Mouse (Mus musculus): ENCODE results near the gene Slc25a53. TPM values are rescaled to one million over a fixed set of nuclear protein-coding genes. Genes with fewer than 3 reads are reported as not detected.
A peak's percentile ranks its signal among the peaks of the same experiment; 100 is the strongest.
"Not testable (repeated sequence)": the region's sequence is repeated elsewhere in the genome, so short reads cannot be mapped to it uniquely, and the experiment has no call there.

The Slc25a53 gene
- total and polyA plus RNA-seq, 3 experiments, result 2.0 to 3.2 (median 3.1) TPM

DNA sequence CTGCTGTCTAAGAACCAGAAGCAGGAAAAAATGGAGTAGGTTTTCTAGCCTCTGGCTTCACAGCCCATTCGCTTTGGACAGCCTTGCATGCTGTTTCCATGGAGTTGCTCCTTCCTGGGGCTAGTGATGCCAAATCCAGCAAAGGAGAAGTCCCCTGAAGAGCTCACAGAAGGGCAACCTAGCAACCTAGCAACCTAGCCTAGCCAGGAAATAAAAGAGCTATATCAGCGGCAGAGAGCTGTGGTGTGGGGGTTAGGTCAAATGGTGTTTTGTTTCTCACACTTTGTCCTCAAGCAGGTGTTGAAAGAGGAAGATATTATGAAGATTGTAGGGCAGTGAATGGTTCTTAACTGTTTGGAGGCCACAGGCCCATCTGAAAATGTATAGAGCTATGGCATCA is 46.8 kb downstream of the Slc25a53 start:
- Histone ChIP-seq H3K4me1 (ENCODE audit: control insufficient read depth, insufficient read depth, low read length) (no peaks in the 10 kb centered on the region; the same call in 1 of the 2 replicates), H3K27me3 (ENCODE audit: control insufficient read depth, insufficient read depth, low read length) (peaks cover 3% of the 10 kb centered on the region; the same call in 1 of the 2 replicates), H3K9ac (ENCODE audit: low read depth, low read length) (no peak overlapping the region), H3K36me3 (ENCODE audit: control insufficient read depth, insufficient read depth, low read length) (no peaks in the 10 kb centered on the region), H3K79me2 (replicated peaks; ENCODE audit: control insufficient read depth, insufficient read depth, low read length) (no peaks in the 10 kb centered on the region), H3K27ac (no peak overlapping the region), H3K4me3 (no peak overlapping the region)
- 54% methylated on average over 2 of the region's 2 CpGs for WGBS
- intact Hi-C loops (cut with DNase I), result no loop called here
- no peak for DNase-seq
- no peak for TF ChIP-seq EP300 (IDR thresholded peaks at IDR 0.05; ENCODE audit: insufficient read depth, low read depth, low read length)
- no peak for TF ChIP-seq POLR2A (IDR thresholded peaks at IDR 0.05; ENCODE audit: insufficient read depth, low read depth, low read length)
- no peak for TF ChIP-seq CTCF (IDR thresholded peaks at IDR 0.05)

DNA sequence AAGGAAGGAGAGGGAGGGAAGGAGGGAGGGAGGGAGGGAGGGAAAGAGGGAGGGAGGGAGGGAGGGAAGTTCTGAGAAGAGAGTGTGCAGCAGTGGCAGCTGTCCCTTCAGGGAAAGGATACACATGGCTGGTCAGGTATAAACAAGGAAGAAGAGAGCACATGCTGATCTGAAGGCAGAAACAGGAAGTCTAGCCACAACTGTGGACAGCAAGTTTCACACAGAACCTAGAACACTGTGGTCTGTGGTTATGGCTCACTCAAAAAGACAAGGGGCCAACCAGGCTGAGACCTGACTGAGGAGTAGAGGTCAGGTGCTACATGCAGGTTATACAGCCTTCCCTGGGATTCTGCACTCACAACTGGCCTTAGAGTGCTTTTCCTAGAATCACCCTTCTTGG is 52.1 kb downstream of the Slc25a53 start:
- DNase-seq, result no peak
- H3K27me3 ChIP-seq (ENCODE audit: control insufficient read depth, insufficient read depth, low read length), result no peaks in the 10 kb centered on the region
- no peak overlapping the region for H3K27ac ChIP-seq
- no peaks in the 10 kb centered on the region for H3K4me1 ChIP-seq (ENCODE audit: control insufficient read depth, insufficient read depth, low read length)
- no peak overlapping the region for H3K9ac ChIP-seq (ENCODE audit: low read depth, low read length)
- no peak for TF ChIP-seq POLR2A (IDR thresholded peaks at IDR 0.05; ENCODE audit: insufficient read depth, low read depth, low read length)
- H3K4me3 ChIP-seq, result no peak overlapping the region
- H3K36me3 ChIP-seq (ENCODE audit: control insufficient read depth, insufficient read depth, low read length), result no peaks in the 10 kb centered on the region
- intact Hi-C loops (cut with DNase I), result no loop called here
- H3K79me2 ChIP-seq (replicated peaks; ENCODE audit: control insufficient read depth, insufficient read depth, low read length), result no peaks in the 10 kb centered on the region

DNA sequence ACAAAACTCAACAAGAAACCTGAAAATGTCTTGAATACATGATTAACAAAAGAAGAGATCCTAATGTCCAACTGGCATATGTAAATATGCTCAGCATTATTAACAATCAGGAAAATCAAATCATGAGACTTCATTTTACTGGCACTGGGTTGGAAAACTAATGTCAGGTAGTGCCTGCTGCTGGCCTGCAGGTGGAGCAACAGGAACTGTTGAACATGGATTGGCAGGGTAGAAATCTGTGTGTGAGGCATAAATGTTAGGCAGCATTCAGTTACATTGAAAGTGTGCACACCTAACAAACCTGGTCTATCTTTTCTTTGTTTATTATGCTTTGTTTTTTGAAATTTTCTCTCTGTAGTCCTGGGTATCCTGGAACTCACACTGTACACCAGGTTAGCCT is 59.5 kb downstream of the Slc25a53 start:
- H3K27me3 ChIP-seq (ENCODE audit: control insufficient read depth, insufficient read depth, low read length), result no peaks in the 10 kb centered on the region
- H3K4me3 ChIP-seq, result no peak overlapping the region
- H3K9ac ChIP-seq (ENCODE audit: low read depth, low read length), result no peak overlapping the region
- intact Hi-C loops (cut with DNase I), result no loop called here
- no peaks in the 10 kb centered on the region for H3K4me1 ChIP-seq (ENCODE audit: control insufficient read depth, insufficient read depth, low read length)
- TF ChIP-seq POLR2A (IDR thresholded peaks at IDR 0.05; ENCODE audit: insufficient read depth, low read depth, low read length) (no peak), CTCF (IDR thresholded peaks at IDR 0.05) (peak; percentile 58), EP300 (IDR thresholded peaks at IDR 0.05; ENCODE audit: insufficient read depth, low read depth, low read length) (no peak)
- H3K79me2 ChIP-seq (replicated peaks; ENCODE audit: control insufficient read depth, insufficient read depth, low read length), result no peaks in the 10 kb centered on the region
- no peak overlapping the region for H3K27ac ChIP-seq
- DNase-seq, result no peak
- no peaks in the 10 kb centered on the region for H3K36me3 ChIP-seq (ENCODE audit: control insufficient read depth, insufficient read depth, low read length)

DNA sequence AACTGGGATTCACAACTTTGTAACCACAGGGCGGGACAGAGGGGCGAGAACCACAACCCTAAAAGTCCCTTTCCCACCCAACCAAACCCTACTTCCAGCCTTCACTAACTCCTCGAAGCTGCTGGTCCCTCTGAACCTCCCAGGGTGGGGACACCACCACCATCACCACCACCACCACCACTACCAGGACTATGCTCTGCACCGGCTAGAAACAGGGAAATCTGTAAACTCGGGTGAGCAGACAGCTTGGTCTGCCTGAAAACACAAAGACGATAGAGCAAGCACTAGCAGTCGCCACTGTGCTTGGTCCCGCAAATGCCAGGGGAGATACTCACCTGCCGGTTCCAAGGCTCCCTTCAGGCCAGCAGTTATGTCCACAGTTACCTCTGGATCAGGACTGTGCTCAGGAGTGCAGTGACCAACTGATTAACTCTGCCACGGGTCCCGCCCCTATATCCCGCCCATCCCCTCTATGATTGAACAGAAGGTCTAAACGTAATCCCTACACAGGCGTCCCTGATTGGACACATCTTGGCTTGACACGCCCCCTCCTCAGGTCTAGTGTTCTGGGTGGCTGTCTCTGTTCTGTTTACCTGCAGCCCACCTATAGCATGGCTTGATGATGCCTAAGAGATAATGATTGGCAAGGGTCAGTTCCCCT is 61.5 kb downstream of the Slc25a53 start, which contains the start of the genes Tmsb15l and Tmsb15b1:
Gene Tmsb15l, minus strand, starts transcription at position 446 of the 661 bp plus-strand sequence.
Gene Tmsb15b1, minus strand, starts transcription at position 451 of the 661 bp plus-strand sequence.
- DNase-seq, result peak in 1 of 2 experiments; percentile 48
- 31% methylated on average over 15 of the region's 15 CpGs for WGBS
- H3K79me2 ChIP-seq (replicated peaks; ENCODE audit: control insufficient read depth, insufficient read depth, low read length), result no peaks in the 10 kb centered on the region
- no peak within 1 kb of the TSS for H3K4me3 ChIP-seq
- no peaks in the 10 kb centered on the region for H3K4me1 ChIP-seq (ENCODE audit: control insufficient read depth, insufficient read depth, low read length)
- TF ChIP-seq POLR2A (IDR thresholded peaks at IDR 0.05; ENCODE audit: insufficient read depth, low read depth, low read length) (no peak), EP300 (IDR thresholded peaks at IDR 0.05; ENCODE audit: insufficient read depth, low read depth, low read length) (no peak)
- H3K27me3 ChIP-seq (ENCODE audit: control insufficient read depth, insufficient read depth, low read length), result no peaks in the 10 kb centered on the region
- H3K36me3 ChIP-seq (ENCODE audit: control insufficient read depth, insufficient read depth, low read length), result no peaks in the 10 kb centered on the region
- H3K9ac ChIP-seq (ENCODE audit: low read depth, low read length), result peak within 1 kb of the TSS; percentile 41; the same call in 1 of the 2 replicates
- H3K27ac ChIP-seq, result no peak within 1 kb of the TSS
- intact Hi-C loops (cut with DNase I), result no loop called here

DNA sequence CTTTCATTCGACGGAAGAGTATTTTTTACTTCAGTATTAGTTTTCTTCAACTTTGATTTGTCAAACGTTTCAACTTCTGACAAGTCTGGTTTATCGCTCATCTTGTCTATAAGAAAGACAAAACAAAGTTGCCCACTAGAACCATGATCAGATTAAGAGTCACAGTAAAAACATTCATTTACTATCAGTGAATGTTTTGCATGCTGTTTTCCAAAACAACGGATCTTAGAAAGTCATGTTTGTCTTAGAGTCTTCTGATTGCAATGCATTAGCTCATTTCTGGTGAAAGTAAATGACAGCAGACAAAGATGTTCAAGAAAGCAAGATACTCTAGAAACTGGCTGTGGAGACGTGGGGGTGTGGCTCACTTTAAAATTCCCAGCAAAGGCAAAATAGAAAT is 62.7 kb downstream of the Slc25a53 start, which contains the start of gene Tmsb15b2:
Gene Tmsb15b2, minus strand, starts transcription at position 101 of the 400 bp plus-strand sequence.
- H3K27me3 ChIP-seq (ENCODE audit: control insufficient read depth, insufficient read depth, low read length); H3K36me3 ChIP-seq (ENCODE audit: control insufficient read depth, insufficient read depth, low read length); DNase-seq; H3K27ac ChIP-seq; intact Hi-C loops (cut with DNase I); H3K4me1 ChIP-seq (ENCODE audit: control insufficient read depth, insufficient read depth, low read length); H3K9ac ChIP-seq (ENCODE audit: low read depth, low read length); H3K79me2 ChIP-seq (replicated peaks; ENCODE audit: control insufficient read depth, insufficient read depth, low read length); H3K4me3 ChIP-seq: not testable (repeated sequence)
- WGBS, result 82% methylated on average over 6 of the region's 6 CpGs

DNA sequence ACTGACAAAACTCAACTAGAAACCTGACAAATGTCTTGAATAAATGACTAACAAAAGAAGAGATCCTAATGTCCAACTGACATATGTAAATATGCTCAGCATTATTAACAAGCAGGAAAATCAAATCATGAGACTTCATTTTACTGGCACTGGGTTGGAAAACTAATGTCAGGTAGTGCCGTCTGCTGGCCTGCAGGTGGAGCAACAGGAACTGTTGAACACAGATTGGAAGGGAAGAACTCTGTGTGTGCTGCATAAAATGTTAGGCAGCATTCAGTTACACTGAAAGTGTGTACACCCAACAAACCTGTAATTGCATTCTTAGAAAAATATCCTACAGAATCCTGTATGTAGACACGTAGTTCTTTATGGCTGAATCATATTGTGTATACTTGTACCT is 78.4 kb downstream of the Slc25a53 start:
- Histone ChIP-seq H3K4me1 (ENCODE audit: control insufficient read depth, insufficient read depth, low read length) (no peaks in the 10 kb centered on the region), H3K36me3 (ENCODE audit: control insufficient read depth, insufficient read depth, low read length) (no peaks in the 10 kb centered on the region), H3K27me3 (ENCODE audit: control insufficient read depth, insufficient read depth, low read length) (no peaks in the 10 kb centered on the region), H3K27ac (no peak overlapping the region), H3K79me2 (replicated peaks; ENCODE audit: control insufficient read depth, insufficient read depth, low read length) (no peaks in the 10 kb centered on the region), H3K9ac (ENCODE audit: low read depth, low read length) (no peak overlapping the region), H3K4me3 (no peak overlapping the region)
- WGBS, result 20% methylated on average over 2 of the region's 2 CpGs
- TF ChIP-seq POLR2A (IDR thresholded peaks at IDR 0.05; ENCODE audit: insufficient read depth, low read depth, low read length) (no peak), CTCF (IDR thresholded peaks at IDR 0.05) (peak; percentile 49), EP300 (IDR thresholded peaks at IDR 0.05; ENCODE audit: insufficient read depth, low read depth, low read length) (no peak)
- intact Hi-C loops (cut with DNase I), result no loop called here
- no peak for DNase-seq

DNA sequence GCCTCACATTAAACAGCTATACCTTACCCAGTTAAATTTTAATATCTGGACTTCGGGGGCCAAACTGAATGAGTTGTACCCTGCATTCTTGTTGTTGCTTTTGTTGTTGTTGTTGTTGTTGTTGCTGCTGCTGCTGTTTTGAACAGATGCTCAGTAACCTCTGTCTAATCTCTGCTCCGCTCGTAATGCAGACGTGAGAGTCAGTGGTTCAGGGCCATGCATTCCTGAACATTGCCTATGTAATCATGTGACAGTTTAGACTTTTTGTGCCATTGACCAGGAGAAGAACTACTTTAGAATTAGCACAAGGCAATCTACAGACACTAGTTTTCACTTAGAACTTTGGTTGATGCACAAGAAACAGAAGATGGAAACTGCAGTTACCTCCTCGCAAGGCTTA is 79.8 kb downstream of the Slc25a53 start:
- H3K27ac ChIP-seq; H3K27me3 ChIP-seq (ENCODE audit: control insufficient read depth, insufficient read depth, low read length); H3K36me3 ChIP-seq (ENCODE audit: control insufficient read depth, insufficient read depth, low read length); H3K4me1 ChIP-seq (ENCODE audit: control insufficient read depth, insufficient read depth, low read length); H3K79me2 ChIP-seq (replicated peaks; ENCODE audit: control insufficient read depth, insufficient read depth, low read length); intact Hi-C loops (cut with DNase I); H3K4me3 ChIP-seq; DNase-seq; H3K9ac ChIP-seq (ENCODE audit: low read depth, low read length): not testable (repeated sequence)
- 54% methylated on average over 5 of the region's 5 CpGs for WGBS

DNA sequence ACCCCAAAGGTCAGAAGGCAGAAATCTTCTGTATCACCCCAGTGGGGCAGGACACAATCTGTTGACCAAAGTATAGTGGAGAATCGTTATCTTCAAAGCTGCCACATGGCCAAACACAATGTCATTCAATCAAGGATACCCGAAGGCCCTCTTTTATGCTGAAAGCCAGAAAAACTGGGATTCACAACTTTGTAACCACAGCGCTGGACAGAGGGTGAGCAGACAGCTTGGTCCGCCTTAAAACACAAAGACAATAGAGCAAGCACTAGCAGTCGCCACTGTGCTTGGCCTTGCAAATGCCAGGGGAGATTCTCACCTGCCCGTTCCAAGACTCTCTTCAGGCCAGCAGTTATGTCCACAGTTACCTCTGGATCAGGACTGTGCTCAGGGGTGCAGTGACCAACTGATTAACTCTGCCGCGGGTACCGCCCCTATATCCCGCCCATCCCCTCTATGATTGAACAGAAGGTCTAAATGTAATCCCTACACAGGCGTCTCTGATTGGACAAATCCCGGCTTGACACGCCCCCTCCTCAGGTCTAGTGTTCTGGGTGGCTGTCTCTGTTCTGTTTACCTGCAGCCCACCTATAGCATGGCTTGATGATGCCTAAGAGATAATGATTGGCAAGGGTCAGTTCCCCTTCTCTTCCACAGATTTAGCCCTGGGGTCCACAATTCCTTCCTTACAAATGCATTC is 80.4 kb downstream of the Slc25a53 start:
- H3K9ac ChIP-seq (ENCODE audit: low read depth, low read length); H3K4me3 ChIP-seq; intact Hi-C loops (cut with DNase I); H3K79me2 ChIP-seq (replicated peaks; ENCODE audit: control insufficient read depth, insufficient read depth, low read length); H3K4me1 ChIP-seq (ENCODE audit: control insufficient read depth, insufficient read depth, low read length); H3K27me3 ChIP-seq (ENCODE audit: control insufficient read depth, insufficient read depth, low read length); H3K36me3 ChIP-seq (ENCODE audit: control insufficient read depth, insufficient read depth, low read length); H3K27ac ChIP-seq: not testable (repeated sequence)
- DNase-seq, result peak in 1 of 2 experiments; percentile 20
- 24% methylated on average over 13 of the region's 13 CpGs for WGBS
